Mouse (Mus musculus): ENCODE data around the gene Oxsm.

- TF ChIP-seq CTCF (IDR thresholded peaks at IDR 0.05; ENCODE audit: insufficient read depth, low read length) (no peak), POLR2A (IDR thresholded peaks at IDR 0.05; ENCODE audit: borderline replicate concordance, extremely low read depth, low read depth, low read length) (no peak)
Observed at GRCm38 (mm10) chr14:16269776-16270175, 20.2 kb upstream of the Oxsm start.

Measured in lung, adult 2 months (tissue).